Mouse (Mus musculus): Measurements from ENCODE around the gene Ccnl2.

Gene Ccnl2

GRCm38 (mm10) chr4:155863001-155863400, 50.7 kb downstream of the Ccnl2 start, which contains the start of gene Tas1r3:
Gene Tas1r3 (minus strand): TSS chr4:155863362.
- no peak for DNase-seq (ENCODE audit: low spot score in 2 of 2)

GRCm38 (mm10) chr4:155868614-155869298, 56.5 kb downstream of the Ccnl2 start:
- DNase-seq (ENCODE audit: low spot score in 2 of 2): no peak

GRCm38 (mm10) chr4:155869317-155870033, 57.2 kb downstream of the Ccnl2 start, which contains the start of the genes Cptp and Ints11:
Gene Cptp (minus strand): TSS chr4:155869440.
Gene Ints11 (plus strand): TSS chr4:155869546.
- DNase-seq (ENCODE audit: low spot score in 2 of 2): peak; percentile 88 to 95

GRCm38 (mm10) chr4:155871404-155871803, 59.1 kb downstream of the Ccnl2 start:
- no peak for DNase-seq (ENCODE audit: low spot score in 2 of 2)

Data from left cerebral cortex, adult 9 months (tissue).